Mouse (Mus musculus) liver, adult 2 months (tissue): ENCODE data around the gene Dtd2. TPM values are rescaled to one million over a fixed set of nuclear protein-coding genes. Genes with fewer than 3 reads are reported as not detected.

Source experiments
- DNase-seq: peaks from one replicate; pipeline ENCODE4 v3.0.0-alpha.2; 2011; ENCODE audit warnings: low read depth, low spot score; ENCODE audit errors: extremely low read depth
- H3K27ac ChIP-seq: fragments of 200-500 bp; replicated peaks from 2 replicates; pipeline ENCODE4 v1.5.1; 2012; ENCODE audit warnings: low read depth, mild to moderate bottlenecking, control low read depth, inconsistent platforms, low read length; ENCODE audit not compliant: insufficient read depth
- H3K27me3 ChIP-seq: fragments of 200-500 bp; 2 replicates; pipeline ENCODE4 v1.6.1; 2012; ENCODE audit warnings: mild to moderate bottlenecking, moderate library complexity, low read length, inconsistent platforms; ENCODE audit not compliant: control insufficient read depth, insufficient read depth
- H3K36me3 ChIP-seq: fragments of 200-500 bp; 2 replicates; pipeline ENCODE4 v1.6.1; 2012; ENCODE audit warnings: low read length, inconsistent platforms; ENCODE audit not compliant: control insufficient read depth, insufficient read depth
- H3K4me1 ChIP-seq: fragments of 200-500 bp; 2 replicates; pipeline ENCODE4 v1.6.1; 2011; ENCODE audit warnings: low read length; ENCODE audit not compliant: control insufficient read depth, insufficient read depth
- H3K4me3 ChIP-seq: fragments of 200-500 bp; 2 replicates; pipeline ENCODE4 v1.5.1; 2011; ENCODE audit warnings: low read depth, mild to moderate bottlenecking, control low read depth, low read length, moderate library complexity; ENCODE audit not compliant: insufficient read depth
- H3K79me2 ChIP-seq: fragments of 200-500 bp; 2 replicates; pipeline ENCODE4 v1.6.1; 2012; ENCODE audit warnings: inconsistent platforms, mild to moderate bottlenecking, low read length, moderate library complexity; ENCODE audit not compliant: control insufficient read depth, insufficient read depth
- H3K9ac ChIP-seq: fragments of 200-500 bp; 2 replicates; pipeline ENCODE4 v1.6.1; 2012; ENCODE audit warnings: low read depth, mild to moderate bottlenecking, control low read depth, inconsistent platforms, low read length
- CTCF ChIP-seq: fragments of 200-500 bp; IDR thresholded peaks from 2 replicates; pipeline ENCODE4 v1.5.1; 2011; ENCODE audit warnings: low read depth, low read length, control low read depth
- POLR2A ChIP-seq: fragments of 200-500 bp; IDR thresholded peaks from 2 replicates; pipeline ENCODE4 v1.6.1; 2011; ENCODE audit warnings: low read length, control low read depth; ENCODE audit not compliant: insufficient read depth; ENCODE audit errors: extremely low read depth
- WGBS: fragments of 180-500 bp; shearing (Covaris S2); methylation state at CpG from one replicate; pipeline ENCODE4 v1.1.7; 2018; 5-methylcytosine and 5-hydroxymethylcytosine counted together
- polyA plus RNA-seq: library from polyadenylated mRNA; depleted of rRNA; stranded (reverse); fragments of >200 nt; gene quantifications from 2 replicates; pipeline ENCODE4 v1.2.3, GENCODE M21; 2012
- total RNA-seq: library from RNA; depleted of rRNA; stranded (reverse); fragments of >200 nt; gene quantifications from 2 replicates; pipeline ENCODE4 v1.2.3, GENCODE M21; 2014

The Dtd2 gene
- total and polyA plus RNA-seq, 2 experiments: 12.6 to 14.8 TPM

DNA sequence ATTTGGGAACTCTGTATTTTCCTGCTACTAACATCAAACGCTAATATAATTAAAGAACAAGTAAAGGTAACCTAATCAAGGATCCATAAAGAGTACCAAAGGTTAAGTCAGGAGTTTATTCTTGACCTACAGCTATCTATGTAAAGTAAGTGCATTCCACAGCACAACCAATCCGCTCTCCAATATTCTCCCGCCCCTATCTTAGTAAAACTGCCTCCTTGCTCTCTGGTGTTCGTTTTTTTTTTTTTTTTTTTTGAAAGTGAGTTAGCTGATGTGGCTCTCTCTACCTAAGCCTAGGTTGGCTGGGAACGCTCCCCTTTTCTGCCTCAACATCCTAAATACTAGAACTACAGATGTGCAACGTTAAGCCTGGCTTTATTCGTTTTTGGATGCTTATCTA, 36.4 kb downstream of the Dtd2 start:
- no peak for DNase-seq
- Histone ChIP-seq H3K4me3 (no peak overlapping the region), H3K27me3 (no peaks in the 10 kb centered on the region), H3K9ac (no peak overlapping the region), H3K79me2 (peaks cover 3% of the 10 kb centered on the region; the same call in 1 of the 2 replicates), H3K27ac (no peak overlapping the region), H3K4me1 (no peaks in the 10 kb centered on the region), H3K36me3 (no peaks in the 10 kb centered on the region)
- TF ChIP-seq CTCF (no peak), POLR2A (no peak)
- 36% methylated on average over 7 of the region's 7 CpGs for WGBS

DNA sequence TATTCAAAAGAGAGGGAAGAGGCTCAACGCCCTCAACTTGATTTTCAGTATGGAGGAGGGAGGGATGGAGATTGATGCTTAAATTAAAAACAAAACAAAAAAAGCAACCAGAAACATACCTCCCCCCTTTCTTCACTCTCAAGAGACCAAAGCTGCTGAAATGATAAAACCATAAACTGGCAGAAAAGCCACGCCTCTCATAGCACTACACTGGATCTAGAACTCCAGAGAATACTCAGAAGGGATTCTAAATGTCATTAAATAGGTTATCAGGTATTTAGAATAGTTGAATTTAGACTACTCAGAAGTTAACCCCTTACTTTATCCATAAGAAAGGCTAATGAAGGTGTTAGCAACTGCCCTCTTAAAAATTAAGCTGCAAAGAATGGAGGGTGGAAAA, 37.2 kb downstream of the Dtd2 start:
- Histone ChIP-seq H3K9ac (no peak overlapping the region), H3K27me3 (no peaks in the 10 kb centered on the region), H3K36me3 (no peaks in the 10 kb centered on the region), H3K27ac (no peak overlapping the region), H3K4me3 (no peak overlapping the region), H3K4me1 (no peaks in the 10 kb centered on the region), H3K79me2 (peaks cover 4% of the 10 kb centered on the region; the same call in 1 of the 2 replicates)
- TF ChIP-seq CTCF (no peak), POLR2A (no peak)
- no peak for DNase-seq
- WGBS: 93% methylated on average over 2 of the region's 2 CpGs

DNA sequence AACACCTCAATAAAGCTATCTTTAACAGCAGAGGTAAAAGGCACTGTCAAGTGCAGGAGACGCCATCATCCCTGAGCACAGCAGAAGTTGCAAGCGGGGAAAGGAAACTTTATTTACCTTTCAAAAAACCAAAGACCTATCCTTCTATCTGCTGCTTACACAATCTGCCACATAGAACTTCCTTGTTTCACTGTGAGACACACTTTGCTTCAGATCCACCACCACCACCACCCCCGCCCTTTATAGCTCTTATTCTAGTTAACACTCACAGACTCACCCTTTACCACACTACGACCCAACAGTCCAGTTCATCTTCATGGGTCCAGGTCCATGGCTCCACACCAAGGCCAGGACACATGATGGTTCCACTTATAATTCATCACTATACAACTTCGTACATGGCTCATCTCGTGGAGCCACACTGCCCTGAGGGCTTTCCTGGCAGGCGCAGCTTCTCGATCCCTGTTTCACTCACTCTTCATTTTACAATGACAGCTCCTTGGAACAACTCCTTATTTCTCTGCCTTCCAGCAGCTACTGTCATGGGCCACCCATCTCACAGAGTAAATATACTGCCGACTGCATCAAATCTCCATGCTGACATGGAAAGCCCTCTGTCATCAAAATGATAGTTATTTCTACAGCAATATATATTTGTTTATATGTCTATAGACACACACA, 38.2 kb downstream of the Dtd2 start:
- WGBS: 86% methylated on average over 9 of the region's 9 CpGs
- no peak overlapping the region for H3K9ac ChIP-seq
- no peak for TF ChIP-seq POLR2A
- TF ChIP-seq CTCF: no peak
- H3K36me3 ChIP-seq: no peaks in the 10 kb centered on the region
- H3K4me3 ChIP-seq: no peak overlapping the region
- no peaks in the 10 kb centered on the region for H3K27me3 ChIP-seq
- H3K27ac ChIP-seq: no peak overlapping the region
- DNase-seq: no peak
- peaks cover 6% of the 10 kb centered on the region; the same call in 1 of the 2 replicates for H3K79me2 ChIP-seq
- H3K4me1 ChIP-seq: no peaks in the 10 kb centered on the region

DNA sequence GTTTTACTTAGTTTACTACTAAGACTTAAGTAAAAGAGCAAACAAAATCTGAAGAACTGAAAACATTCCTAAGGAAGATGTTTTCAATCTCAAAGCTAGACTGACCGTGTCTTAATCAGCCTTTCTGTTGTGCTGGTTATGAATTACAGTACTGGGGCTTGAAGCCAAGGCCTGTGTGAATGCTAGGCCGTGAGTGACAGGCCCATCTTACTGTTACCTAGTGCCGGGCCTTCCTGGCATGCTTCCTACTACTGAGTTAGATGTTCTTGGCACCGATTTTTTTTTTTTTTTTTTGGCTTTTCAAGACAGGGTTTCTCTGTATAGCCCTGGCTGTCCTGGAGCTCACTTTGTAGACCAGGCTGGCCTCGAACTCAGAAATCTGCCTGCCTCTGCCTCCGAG, 48.7 kb downstream of the Dtd2 start:
- peaks cover 31% of the 10 kb centered on the region for H3K36me3 ChIP-seq
- TF ChIP-seq POLR2A (no peak), CTCF (no peak)
- no peaks in the 10 kb centered on the region for H3K27me3 ChIP-seq
- H3K79me2 ChIP-seq: no peaks in the 10 kb centered on the region
- H3K9ac ChIP-seq: no peak overlapping the region
- no peak overlapping the region for H3K4me3 ChIP-seq
- WGBS: 87% methylated on average over 6 of the region's 6 CpGs
- H3K4me1 ChIP-seq: no peaks in the 10 kb centered on the region
- H3K27ac ChIP-seq: no peak overlapping the region
- DNase-seq: no peak

DNA sequence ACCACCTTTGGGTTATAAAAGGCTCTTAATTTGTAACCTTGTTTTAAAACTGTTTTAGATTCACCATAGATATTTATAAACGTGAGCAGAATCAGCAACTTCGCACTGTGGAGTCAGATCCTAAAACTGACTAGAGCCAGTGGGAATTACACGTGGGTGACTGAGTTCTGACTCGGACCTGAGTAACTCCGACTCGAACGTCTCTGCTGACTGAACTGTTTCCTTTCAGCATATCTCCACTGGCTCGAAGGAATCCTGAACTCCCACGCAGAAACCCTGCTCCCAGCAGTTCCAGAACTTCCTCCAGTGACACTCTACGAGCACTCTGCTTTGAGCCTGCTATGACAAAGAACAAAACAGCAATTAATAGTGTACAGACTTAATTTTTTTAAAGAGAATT, 54.0 kb downstream of the Dtd2 start:
- DNase-seq: no peak
- Histone ChIP-seq H3K4me1 (no peaks in the 10 kb centered on the region), H3K27ac (no peak overlapping the region), H3K27me3 (no peaks in the 10 kb centered on the region), H3K9ac (no peak overlapping the region), H3K79me2 (no peaks in the 10 kb centered on the region), H3K36me3 (peaks cover 59% of the 10 kb centered on the region), H3K4me3 (no peak overlapping the region)
- TF ChIP-seq CTCF: no peak
- TF ChIP-seq POLR2A: no peak
- 84% methylated on average over 10 of the region's 10 CpGs for WGBS

DNA sequence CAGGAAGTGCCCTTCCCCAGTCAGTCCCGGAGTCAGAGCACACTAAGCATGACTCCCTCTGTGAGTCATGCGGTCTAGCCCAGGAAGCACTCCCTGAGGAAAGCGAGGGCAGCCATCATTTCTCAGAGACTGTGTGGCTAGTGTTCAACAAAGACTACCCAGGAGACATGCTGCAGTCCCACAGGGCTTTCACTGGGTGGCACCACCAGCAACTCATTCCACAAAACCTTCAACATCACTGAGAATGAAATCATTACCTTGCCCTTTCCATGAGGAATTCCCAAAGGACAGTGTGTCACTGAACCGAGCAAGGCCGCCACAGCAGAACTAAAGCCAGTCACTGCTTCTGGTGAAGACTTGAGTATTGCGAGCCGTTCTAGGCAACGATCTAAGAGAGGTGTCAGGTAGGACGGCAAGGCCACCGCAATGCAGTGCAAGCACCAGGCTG, 58.8 kb downstream of the Dtd2 start:
- Histone ChIP-seq H3K9ac (no peak overlapping the region), H3K27me3 (no peaks in the 10 kb centered on the region), H3K79me2 (no peaks in the 10 kb centered on the region), H3K4me1 (no peaks in the 10 kb centered on the region), H3K36me3 (peaks cover 55% of the 10 kb centered on the region), H3K27ac (no peak overlapping the region), H3K4me3 (no peak overlapping the region)
- DNase-seq: no peak
- WGBS: 90% methylated on average over 10 of the region's 10 CpGs
- TF ChIP-seq POLR2A (no peak), CTCF (peak; percentile 15; the same call in 1 of the 2 replicates)
